Comparison of ENCODE assay signal across 14 mouse cellular contexts in the genomic region with DNA sequence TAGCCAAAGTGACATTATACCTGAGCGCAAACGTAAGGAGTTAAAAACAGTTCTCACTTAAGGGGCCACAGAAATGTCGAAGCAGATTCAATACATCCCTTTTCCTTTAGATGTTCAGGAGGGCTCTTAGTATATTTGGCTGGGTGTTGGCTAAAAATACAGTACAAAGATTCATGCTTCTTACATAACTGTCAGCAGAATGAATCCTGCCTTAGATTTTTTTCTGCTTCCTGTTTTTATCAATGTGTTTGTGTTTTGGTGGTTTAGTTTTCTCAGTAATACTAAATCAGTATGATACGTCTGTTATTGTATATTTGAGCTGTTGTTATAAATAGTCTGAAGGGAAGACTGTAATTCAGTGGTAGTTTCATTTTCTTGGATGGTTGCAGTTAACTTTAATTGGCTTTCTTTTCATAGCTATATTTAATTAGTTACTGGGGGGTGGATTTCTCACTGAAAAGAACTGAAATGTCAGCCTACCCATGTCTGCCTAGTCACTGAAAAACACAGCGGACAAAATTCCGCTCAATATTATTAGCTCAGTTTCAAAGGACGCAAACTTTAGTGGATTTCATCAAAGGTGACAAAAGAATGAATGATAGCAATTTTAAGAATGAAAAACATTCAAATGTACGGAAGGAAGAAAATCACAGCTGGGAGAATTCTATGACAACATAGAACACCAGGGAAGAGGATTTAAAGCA. TPM values are rescaled to one million over a fixed set of nuclear protein-coding genes. Genes with fewer than 3 reads are reported as not detected.
DNase-seq lines count a peak whose midpoint lies in the region; ATAC-seq and TF ChIP-seq lines count a peak whose summit lies in the region.
"Had no signal": no experiment of that assay in that cellular context is flagged by ENCODE, and none has a peak within 500 bp of the region (broad histone marks: within the 10 kb centered on the region; RNA-seq: fewer than 3 reads in every experiment).

No protein-coding gene starts in this region.

- TF ChIP-seq CTCF in forebrain, postnatal 0 days (IDR thresholded peaks at IDR 0.05; ENCODE audit: low read depth), result no peak
- no peak for TF ChIP-seq CTCF in hindbrain, postnatal 0 days (IDR thresholded peaks at IDR 0.05; ENCODE audit: low read depth)

- H3K27me3 ChIP-seq in forebrain, embryonic 12.5 days, result no peaks in the 10 kb centered on the region
- H3K27me3 ChIP-seq in forebrain, postnatal 0 days (ENCODE audit: insufficient read depth, low read length), result no peaks in the 10 kb centered on the region
- H3K27me3 ChIP-seq in hindbrain, postnatal 0 days (ENCODE audit: insufficient read depth, low read length), result no peaks in the 10 kb centered on the region
- H3K27me3 ChIP-seq in hindbrain, embryonic 13.5 days, result no peaks in the 10 kb centered on the region
- H3K27me3 ChIP-seq in embryonic facial prominence, embryonic 14.5 days (replicated peaks; ENCODE audit: control insufficient read depth, insufficient read depth, low read length), result no peaks in the 10 kb centered on the region

- H3K9me3 ChIP-seq in forebrain, embryonic 12.5 days, result no peaks in the 10 kb centered on the region
- H3K9me3 ChIP-seq in forebrain, postnatal 0 days (ENCODE audit: low read length), result no peaks in the 10 kb centered on the region
- H3K9me3 ChIP-seq in hindbrain, postnatal 0 days (ENCODE audit: low read length), result no peaks in the 10 kb centered on the region
- H3K9me3 ChIP-seq in hindbrain, embryonic 13.5 days, result no peaks in the 10 kb centered on the region
- no peaks in the 10 kb centered on the region for H3K9me3 ChIP-seq in embryonic facial prominence, embryonic 14.5 days (ENCODE audit: control insufficient read depth, low read length)

- H3K9ac ChIP-seq in forebrain, embryonic 12.5 days, result no peak overlapping the region
- H3K9ac ChIP-seq in forebrain, postnatal 0 days, result no peak overlapping the region
- H3K9ac ChIP-seq in hindbrain, postnatal 0 days (replicated peaks; ENCODE audit: low read length), result no peak overlapping the region
- H3K9ac ChIP-seq in hindbrain, embryonic 13.5 days, result no peak overlapping the region
- no peak overlapping the region for H3K9ac ChIP-seq in embryonic facial prominence, embryonic 14.5 days (ENCODE audit: low read depth, low read length)
- H3K9ac ChIP-seq: liver, embryonic 14.5 days had no signal

- 57% methylated on average over 8 of the region's 8 CpGs for WGBS in forebrain, embryonic 12.5 days
- WGBS in forebrain, postnatal 0 days, result 40% methylated on average over 8 of the region's 8 CpGs
- WGBS in hindbrain, postnatal 0 days, result 74% methylated on average over 8 of the region's 8 CpGs
- WGBS in hindbrain, embryonic 13.5 days, result 86% methylated on average over 8 of the region's 8 CpGs
- WGBS in embryonic facial prominence, embryonic 14.5 days, result 62% methylated on average over 8 of the region's 8 CpGs

- DNase-seq in forebrain, postnatal 0 days, result no peak
- DNase-seq in hindbrain, postnatal 0 days (ENCODE audit: low spot score), result no peak
- peak; percentile 24 for DNase-seq in CD4-positive, CD25-positive, alpha-beta regulatory T cell, adult 2 months (ENCODE audit: low read depth, low spot score)
- no peak for DNase-seq in embryonic facial prominence, embryonic 14.5 days (ENCODE audit: low spot score)
- no peak for DNase-seq in MN1 (ENCODE audit: low spot score)
- no peak for DNase-seq in embryo, embryonic 10 days (ENCODE audit: low spot score)
- DNase-seq: adrenal gland, adult 2 months; cerebellum, adult 2 months; heart, postnatal 4 days; lung, postnatal 14 days had no signal

- no peaks in the 10 kb centered on the region for H3K36me3 ChIP-seq in forebrain, embryonic 12.5 days (replicated peaks)
- no peaks in the 10 kb centered on the region for H3K36me3 ChIP-seq in forebrain, postnatal 0 days (ENCODE audit: insufficient read depth)
- no peaks in the 10 kb centered on the region for H3K36me3 ChIP-seq in hindbrain, postnatal 0 days (ENCODE audit: insufficient read depth, low read length)
- no peaks in the 10 kb centered on the region for H3K36me3 ChIP-seq in hindbrain, embryonic 13.5 days
- 0 out of 2 replicates have a peak, but pooled peaks cover 3% of the 10 kb centered on the region for H3K36me3 ChIP-seq in embryonic facial prominence, embryonic 14.5 days (ENCODE audit: control insufficient read depth, insufficient read depth, low read length)

- no peak overlapping the region for H3K27ac ChIP-seq in forebrain, embryonic 12.5 days
- no peak overlapping the region for H3K27ac ChIP-seq in forebrain, postnatal 0 days (ENCODE audit: low read depth, low read length)
- no peak overlapping the region for H3K27ac ChIP-seq in hindbrain, postnatal 0 days
- no peak overlapping the region for H3K27ac ChIP-seq in hindbrain, embryonic 13.5 days
- no peak overlapping the region for H3K27ac ChIP-seq in embryonic facial prominence, embryonic 14.5 days (replicated peaks; ENCODE audit: low read depth, low read length)
- H3K27ac ChIP-seq: liver, embryonic 14.5 days had no signal

- peaks cover 25% of the 10 kb centered on the region for H3K4me1 ChIP-seq in forebrain, embryonic 12.5 days
- H3K4me1 ChIP-seq in forebrain, postnatal 0 days (ENCODE audit: insufficient read depth), result 0 out of 2 replicates have a peak, but pooled peaks cover 4% of the 10 kb centered on the region
- 0 out of 2 replicates have a peak, but pooled peaks cover 10% of the 10 kb centered on the region for H3K4me1 ChIP-seq in hindbrain, postnatal 0 days (ENCODE audit: insufficient read depth, low read length)
- peaks cover 22% of the 10 kb centered on the region for H3K4me1 ChIP-seq in hindbrain, embryonic 13.5 days (replicated peaks)
- peaks cover 24% of the 10 kb centered on the region for H3K4me1 ChIP-seq in embryonic facial prominence, embryonic 14.5 days (ENCODE audit: control insufficient read depth, insufficient read depth, low read length)

- ATAC-seq in forebrain, embryonic 12.5 days (ENCODE audit: low FRiP score), result no peak
- ATAC-seq in forebrain, postnatal 0 days, result no peak
- ATAC-seq in hindbrain, postnatal 0 days, result no peak
- ATAC-seq in hindbrain, embryonic 13.5 days (ENCODE audit: low FRiP score), result no peak
- no peak for ATAC-seq in embryonic facial prominence, embryonic 14.5 days (ENCODE audit: low read depth)
- ATAC-seq: inflammation-experienced regulatory T-cells, adult 6 months had no signal

- H3K4me3 ChIP-seq in forebrain, embryonic 12.5 days (replicated peaks), result no peak overlapping the region
- H3K4me3 ChIP-seq in forebrain, postnatal 0 days (ENCODE audit: low read depth, low read length), result no peak overlapping the region
- no peak overlapping the region for H3K4me3 ChIP-seq in hindbrain, postnatal 0 days (ENCODE audit: low read length)
- H3K4me3 ChIP-seq in hindbrain, embryonic 13.5 days, result no peak overlapping the region
- 0 out of 2 replicates have a peak overlapping the region, but pooled peaks have one; percentile 3 for H3K4me3 ChIP-seq in embryonic facial prominence, embryonic 14.5 days (ENCODE audit: low read depth, low read length)

- 0 out of 2 replicates have a peak overlapping the region, but pooled peaks have one; percentile 13 for H3K4me2 ChIP-seq in forebrain, embryonic 12.5 days
- no peak overlapping the region for H3K4me2 ChIP-seq in forebrain, postnatal 0 days (ENCODE audit: low read depth)
- H3K4me2 ChIP-seq in hindbrain, postnatal 0 days (ENCODE audit: low read depth, low read length), result peak overlapping the region; percentile 14; the same call in 1 of the 2 replicates
- H3K4me2 ChIP-seq in hindbrain, embryonic 13.5 days, result no peak overlapping the region
- peak overlapping the region; percentile 69 for H3K4me2 ChIP-seq in embryonic facial prominence, embryonic 14.5 days (ENCODE audit: low read depth, low read length)

RNA-seq across cellular contexts. Expression of a gene that starts 3.7 kb away (rescaled TPM):
- 33.4 and 33.6 TPM in 2 replicates for polyA plus RNA-seq in forebrain, embryonic 12.5 days (2016; fragmentation: Nextera tagmentation; extraction: Ambion mirVana)
- 26.7 and 29.3 TPM in 2 replicates for total RNA-seq in forebrain, postnatal 0 days (2014; rRNA removed)
- polyA plus RNA-seq in forebrain, postnatal 0 days (2015; fragmentation: Nextera tagmentation; extraction: Ambion mirVana), result 12.4 and 13.4 TPM in 2 replicates
- total RNA-seq in hindbrain, postnatal 0 days (2014; rRNA removed), result 17.6 and 18.3 TPM in 2 replicates
- polyA plus RNA-seq in hindbrain, postnatal 0 days (2015; fragmentation: Nextera tagmentation; extraction: Ambion mirVana), result 12.7 and 13.3 TPM in 2 replicates
- polyA plus RNA-seq in hindbrain, embryonic 13.5 days (2015; fragmentation: Nextera tagmentation; extraction: Ambion mirVana), result 28.7 and 29.9 TPM in 2 replicates
- 120 and 121 TPM in 2 replicates for polyA plus RNA-seq in embryonic facial prominence, embryonic 14.5 days (2014; fragmentation: Nextera tagmentation; extraction: Ambion mirVana)

Comparison
In these comparisons a context has a peak if more than half of its experiments do, and no peak if none do; other contexts are left out.
1. H3K4me2 ChIP-seq: peak in forebrain, embryonic 12.5 days (single experiment), hindbrain, postnatal 0 days (single experiment) and embryonic facial prominence, embryonic 14.5 days (single experiment); none in forebrain, postnatal 0 days (single experiment) and hindbrain, embryonic 13.5 days (single experiment).